Mouse (Mus musculus) ES-E14 (cell line): ENCODE results near the gene Prkd3.

Experiments used
- HCFC1 ChIP-seq: IDR thresholded peaks from 2 replicates; pipeline ENCODE4 v1.6.1; 2012; ENCODE audit warnings: low read length, inconsistent platforms, borderline replicate concordance; ENCODE audit not compliant: insufficient read depth
- MAFK ChIP-seq: IDR thresholded peaks from 2 replicates; pipeline ENCODE4 v1.6.1; 2014; ENCODE audit warnings: mild to moderate bottlenecking, low read depth, low read length, inconsistent platforms; ENCODE audit not compliant: insufficient read depth
- ZC3H11A ChIP-seq: IDR thresholded peaks from 2 replicates; pipeline ENCODE4 v1.6.1; 2012; ENCODE audit warnings: low read depth, mild to moderate bottlenecking, inconsistent platforms, low read length, borderline replicate concordance
- ZNF384 ChIP-seq: IDR thresholded peaks from 2 replicates; pipeline ENCODE4 v1.6.1; 2012; ENCODE audit warnings: low read depth, low read length, inconsistent platforms

- TF ChIP-seq HCFC1, result no peak
- no peak for TF ChIP-seq ZC3H11A
- no peak for TF ChIP-seq MAFK
- no peak for TF ChIP-seq ZNF384
Measured at GRCm38 (mm10) chr17:78994931-78995820, 25.4 kb downstream of the Prkd3 start.
